Mouse (Mus musculus) embryo, embryonic 11.5 days (tissue): Measurements from ENCODE around the gene Prr19.
A peak's percentile ranks its signal among the peaks of the same experiment; 100 is the strongest.
"Not testable (repeated sequence)": the region's sequence is repeated elsewhere in the genome, so short reads cannot be mapped to it uniquely, and the experiment has no call there.

Experiments
- DNase-seq: peaks from one replicate; pipeline ENCODE4 v3.0.0-alpha.2; 2012; ENCODE audit warnings: low read depth, low spot score

The Prr19 gene

DNA sequence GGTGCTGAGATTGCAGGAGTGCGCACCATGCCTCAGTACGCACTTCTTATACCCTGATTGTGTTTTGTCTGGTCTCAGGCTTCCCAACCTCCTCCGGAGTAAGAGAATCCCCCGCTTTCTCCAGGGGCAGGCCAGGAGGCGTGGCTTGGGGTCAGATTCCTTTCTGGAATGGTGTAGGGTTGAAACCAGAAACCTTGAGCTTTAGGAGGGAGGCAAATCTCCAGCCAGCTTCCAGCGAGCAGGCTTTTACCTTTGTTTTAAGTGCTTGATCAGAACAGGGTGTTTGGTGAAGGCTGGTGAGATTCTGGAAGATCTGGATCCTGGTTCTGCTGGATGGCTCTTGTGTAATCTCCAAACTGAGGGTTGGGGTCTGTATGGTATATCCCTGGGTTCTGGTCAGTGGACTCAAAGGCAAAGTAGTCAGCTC is 20.9 kb downstream of the Prr19 start:
- DNase-seq, result peak; percentile 75

DNA sequence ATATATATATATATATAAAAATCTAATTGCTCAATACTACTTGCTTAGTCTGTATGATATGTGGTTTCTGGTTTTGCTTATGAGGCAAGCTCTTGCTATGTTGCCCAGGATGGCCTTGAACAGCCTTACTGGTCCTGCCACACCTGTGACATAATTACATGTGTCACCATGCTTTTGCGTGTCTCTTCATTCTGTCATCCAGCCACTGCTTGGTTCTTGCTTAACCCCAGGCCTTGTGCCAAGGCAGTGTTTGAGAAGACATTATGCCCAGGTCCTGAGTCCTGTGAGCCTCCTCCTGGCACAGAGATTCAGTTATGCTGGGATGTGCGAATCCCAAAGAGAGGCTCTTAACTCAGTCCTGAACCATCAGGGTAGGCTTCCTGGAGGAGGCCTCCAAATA is 22.0 kb downstream of the Prr19 start:
- no peak for DNase-seq

DNA sequence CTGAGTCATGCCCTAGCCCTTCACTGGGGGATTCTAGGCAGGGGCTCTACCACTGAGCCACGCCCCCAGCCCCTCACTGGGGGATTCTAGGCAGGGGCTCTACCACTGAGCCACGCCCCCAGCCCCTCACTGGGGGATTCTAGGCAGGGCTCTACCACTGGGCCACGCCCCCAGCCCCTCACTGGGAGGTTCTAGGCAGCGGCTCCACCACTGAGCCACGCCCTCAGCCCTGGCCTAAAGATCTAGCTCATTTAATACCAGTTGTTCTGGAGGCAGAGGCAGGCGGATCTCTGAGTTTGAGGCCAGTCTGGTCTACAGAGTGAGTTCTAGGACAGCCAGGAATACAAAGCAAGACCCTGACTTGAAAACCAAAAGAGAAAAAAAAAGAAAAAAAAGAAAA is 24.2 kb downstream of the Prr19 start:
- DNase-seq, result not testable (repeated sequence)

DNA sequence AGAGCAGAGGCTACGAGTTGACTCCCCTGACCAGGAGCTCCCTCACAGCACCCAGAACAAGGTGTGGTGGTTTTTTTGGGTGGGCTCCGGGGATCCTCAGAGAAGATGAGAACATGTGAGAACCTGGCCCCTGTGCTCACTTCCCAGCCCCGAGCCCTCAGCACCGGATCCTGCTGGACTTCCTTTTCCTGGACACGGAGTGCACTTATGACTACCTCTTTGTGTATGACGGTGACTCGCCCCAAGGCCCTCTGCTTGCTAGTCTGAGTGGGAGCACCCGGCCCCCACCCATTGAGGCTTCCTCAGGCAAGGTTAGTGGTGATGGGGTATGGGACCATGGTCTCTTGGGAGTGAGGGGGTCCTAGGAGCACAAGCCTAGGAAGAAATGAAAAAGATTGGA is 25.0 kb downstream of the Prr19 start:
- DNase-seq, result no peak

DNA sequence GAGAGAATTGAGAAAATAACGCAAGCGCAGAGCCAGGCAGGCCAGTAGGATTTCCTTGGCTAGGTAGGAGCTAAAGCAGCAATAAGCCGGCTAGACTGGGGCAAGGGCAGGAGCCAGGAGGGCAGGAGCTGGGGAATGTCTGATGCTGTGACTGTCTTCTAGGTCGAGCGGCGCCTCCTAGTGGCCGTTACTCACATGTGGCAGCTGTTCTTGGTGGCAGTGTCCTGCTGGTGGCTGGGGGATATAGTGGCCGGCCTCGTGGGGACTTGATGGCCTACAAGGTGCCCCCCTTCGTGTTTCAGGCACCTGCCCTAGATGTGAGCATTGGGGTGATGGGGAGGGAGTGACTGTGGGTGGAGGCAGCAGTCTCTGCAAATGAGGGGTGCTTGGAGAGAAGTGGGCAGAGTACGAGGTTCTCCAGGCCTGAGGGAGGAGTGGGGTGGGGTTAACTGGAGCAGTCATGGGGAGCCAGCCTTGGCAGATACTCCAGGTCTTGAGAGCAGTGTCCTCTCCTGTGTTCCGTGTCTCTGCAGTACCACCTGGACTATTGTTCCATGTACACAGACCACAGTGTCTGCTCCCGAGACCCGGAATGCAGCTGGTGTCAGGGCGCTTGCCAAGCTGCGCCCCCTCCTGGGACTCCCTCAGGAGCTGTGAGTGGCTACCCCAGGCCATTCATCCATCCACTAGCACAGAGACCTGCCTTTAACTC is 32.5 kb downstream of the Prr19 start:
- DNase-seq, result peak; percentile 57

DNA sequence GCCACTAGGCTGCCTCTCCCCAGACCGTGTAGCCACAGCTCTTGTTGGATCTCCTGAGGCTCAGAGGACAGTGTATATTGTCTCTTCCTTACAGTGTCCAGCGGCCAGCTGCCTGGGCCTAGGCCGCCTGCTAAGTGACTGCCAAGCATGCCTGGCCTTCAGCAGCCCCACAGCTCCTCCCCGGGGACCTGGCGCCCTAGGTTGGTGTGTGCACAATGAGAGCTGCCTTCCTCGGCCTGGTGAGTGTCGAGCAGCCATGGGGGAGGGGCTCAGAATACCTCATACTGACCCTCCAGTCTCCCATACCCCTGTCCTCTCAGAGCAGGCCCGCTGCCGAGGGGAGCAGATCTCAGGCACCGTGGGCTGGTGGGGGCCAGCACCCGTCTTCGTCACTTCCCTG is 33.3 kb downstream of the Prr19 start:
- DNase-seq, result no peak

DNA sequence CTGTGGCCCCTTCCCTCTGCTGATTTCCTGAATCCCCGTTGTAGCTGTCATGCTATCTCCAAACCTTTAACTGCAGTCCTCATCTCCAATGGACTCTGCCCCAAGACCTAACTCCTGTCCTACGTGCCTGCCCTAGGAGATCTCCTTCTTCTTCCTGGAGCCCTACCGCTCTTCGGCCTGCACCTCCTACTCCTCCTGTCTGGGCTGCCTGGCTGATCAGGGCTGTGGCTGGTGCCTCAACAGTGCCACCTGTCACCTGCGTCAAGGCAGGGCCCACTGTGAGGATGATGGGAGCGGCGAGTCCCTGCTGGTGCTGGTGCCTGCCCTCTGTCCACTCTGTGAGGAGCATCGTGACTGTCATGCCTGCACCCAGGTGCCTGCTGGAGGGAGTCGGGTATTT is 38.1 kb downstream of the Prr19 start:
- DNase-seq, result no peak

DNA sequence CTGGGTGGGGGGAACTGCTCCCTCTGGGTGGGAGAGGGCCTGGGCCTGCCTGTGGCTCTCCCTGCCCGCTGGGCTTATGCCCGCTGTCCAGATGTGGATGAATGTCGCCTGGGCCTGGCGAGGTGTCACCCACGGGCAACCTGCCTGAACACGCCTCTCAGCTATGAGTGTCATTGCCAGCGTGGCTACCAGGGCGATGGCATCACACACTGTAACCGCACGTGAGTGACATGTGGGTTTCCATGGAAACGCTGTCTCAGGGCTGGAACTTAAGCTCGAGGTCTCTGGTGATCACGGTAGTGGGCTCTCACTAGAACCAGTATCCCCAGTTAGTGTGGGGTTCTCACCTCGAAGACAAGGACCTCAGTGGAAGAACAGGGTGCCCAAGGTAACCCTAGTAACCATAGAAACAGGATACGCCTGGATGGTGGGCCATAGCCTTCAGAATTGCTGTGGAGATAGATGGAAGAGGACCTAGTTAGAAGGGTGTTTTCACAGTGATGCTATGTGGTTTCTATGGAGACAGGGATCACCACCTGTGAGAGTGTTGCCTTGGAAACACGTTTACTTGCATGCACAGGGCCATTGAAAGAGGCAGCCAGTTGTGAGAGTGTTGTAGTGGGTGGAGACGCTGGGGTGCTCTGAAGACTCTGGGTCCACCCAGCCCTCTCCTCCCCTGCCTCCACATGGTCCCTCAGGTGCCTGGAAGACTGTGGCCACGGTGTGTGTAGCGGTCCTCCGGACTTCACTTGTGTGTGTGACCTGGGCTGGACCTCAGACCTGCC is 40.0 kb downstream of the Prr19 start:
- DNase-seq, result no peak

DNA sequence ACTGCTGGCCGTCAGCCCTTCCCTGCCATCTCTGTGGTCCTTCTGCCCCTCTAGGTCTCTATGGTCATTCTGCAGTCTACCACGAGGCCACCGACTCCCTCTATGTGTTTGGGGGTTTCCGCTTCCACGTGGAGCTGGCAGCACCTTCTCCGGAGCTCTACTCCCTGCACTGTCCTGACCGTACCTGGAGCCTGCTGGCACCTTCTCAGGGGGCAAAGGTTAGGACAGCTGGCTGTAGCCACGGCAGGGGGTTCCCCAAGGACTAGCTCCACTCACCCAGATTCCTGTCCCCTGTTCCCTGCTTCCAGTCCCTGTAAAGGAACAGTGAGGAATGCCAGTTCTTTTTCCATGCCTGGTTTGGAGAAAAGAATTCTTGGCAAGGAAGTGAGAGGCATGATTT is 47.6 kb downstream of the Prr19 start:
- DNase-seq, result no peak
